Mouse (Mus musculus) liver, embryonic 14.5 days (tissue): ENCODE measurements around the gene Frmd4a. TPM values are rescaled to one million over a fixed set of nuclear protein-coding genes. Genes with fewer than 3 reads are reported as not detected.

ENCODE experiments used
- ATAC-seq: fragments of 200-750 bp; cut with Nextera tagmentation; 2 replicates; pipeline ENCODE4 v1.8.0; 2017; ENCODE audit warnings: moderate number of reproducible peaks, mild to moderate bottlenecking, moderate library complexity; ENCODE audit not compliant: insufficient read depth
- DNase-seq, 3 experiments: peaks; one replicate each; pipeline ENCODE4 v3.0.0-alpha.2; 2012 to 2013; ENCODE audit warnings: low read depth in 3 of 3, low spot score in 3 of 3
- H3K27ac ChIP-seq: fragments of 300-500 bp; sonication (generic); 2 replicates; pipeline ENCODE4 v1.5.1; 2014; ENCODE audit warnings: moderate library complexity, mild to moderate bottlenecking, control low read depth, inconsistent platforms
- H3K27me3 ChIP-seq: fragments of 300-500 bp; sonication (generic); 2 replicates; pipeline ENCODE4 v1.6.1; 2014; ENCODE audit warnings: mild to moderate bottlenecking, low read length, moderate library complexity; ENCODE audit not compliant: control insufficient read depth, insufficient read depth
- H3K36me3 ChIP-seq: fragments of 300-500 bp; sonication (generic); replicated peaks from 2 replicates; pipeline ENCODE4 v1.6.1; 2014; ENCODE audit warnings: low read depth; ENCODE audit not compliant: control insufficient read depth, insufficient read depth
- H3K4me1 ChIP-seq, 2 experiments: fragments of 200-500 bp in 1 of 2; fragments of 300-500 bp in 1 of 2; sonication (generic) in 1 of 2; replicated peaks; 2 replicates each; pipeline ENCODE4 v1.6.1; 2012 to 2014; ENCODE audit warnings: antibody characterized with exemption in 1 of 2, inconsistent platforms in 1 of 2, low read length in 1 of 2; ENCODE audit not compliant: control insufficient read depth in 2 of 2, insufficient read depth in 2 of 2
- H3K4me2 ChIP-seq: fragments of 300-500 bp; sonication (generic); 2 replicates; pipeline ENCODE4 v1.6.1; 2014; ENCODE audit warnings: low read depth, mild to moderate bottlenecking, control low read depth, moderate library complexity
- H3K4me3 ChIP-seq, 2 experiments: fragments of 200-500 bp in 1 of 2; fragments of 300-500 bp in 1 of 2; sonication (generic) in 1 of 2; 2 replicates each; pipeline ENCODE4 v1.5.1; 2012 to 2014; ENCODE audit warnings: low read depth in 2 of 2, low read length in 2 of 2, mild to moderate bottlenecking in 2 of 2, control low read depth in 1 of 2, inconsistent platforms in 1 of 2, moderate library complexity in 1 of 2; ENCODE audit not compliant: insufficient read depth in 1 of 2
- H3K9ac ChIP-seq: fragments of 300-500 bp; sonication (generic); replicated peaks from 2 replicates; pipeline ENCODE4 v1.6.1; 2014; ENCODE audit warnings: mild to moderate bottlenecking, control low read depth, moderate library complexity
- H3K9me3 ChIP-seq: fragments of 300-500 bp; sonication (generic); 2 replicates; pipeline ENCODE4 v1.6.1; 2016; ENCODE audit warnings: low read length, mixed read lengths; ENCODE audit not compliant: control insufficient read depth
- CTCF ChIP-seq: IDR thresholded peaks from 2 replicates; pipeline ENCODE4 v1.5.1; 2016; ENCODE audit warnings: antibody characterized with exemption, low read depth, control low read depth
- EP300 ChIP-seq: IDR thresholded peaks from 2 replicates; pipeline ENCODE4 v1.6.1; 2016; ENCODE audit warnings: antibody characterized with exemption, low read depth
- WGBS: fragments of 180-500 bp; shearing (Covaris S2); extraction: QIAGEN DNeasy Blood & Tissue Kit; methylation state at CpG from one replicate; pipeline ENCODE4 v1.1.7; 2014; ENCODE audit not compliant: insufficient replicate concordance; 5-methylcytosine and 5-hydroxymethylcytosine counted together
- polyA plus RNA-seq, 2 experiments: library from polyadenylated mRNA; depleted of rRNA in 1 of 2; stranded (reverse) in 1 of 2; unstranded in 1 of 2; fragments of >200 nt; fragmentation: Nextera tagmentation in 1 of 2; extraction: Ambion mirVana in 1 of 2; gene quantifications; 2 replicates each; pipeline versions ENCODE4 v1.2.1 to v1.2.3; 2012 to 2014

The Frmd4a gene
- polyA plus RNA-seq, 2 experiments, result 11.0 to 11.2 TPM

GRCm38 (mm10) chr2:4024927-4025326, 7.4 kb downstream of the Frmd4a start:
- no peaks in the 10 kb centered on the region for H3K36me3 ChIP-seq
- no peak overlapping the region for H3K27ac ChIP-seq
- no peaks in the 10 kb centered on the region for H3K4me1 ChIP-seq
- no peak overlapping the region for H3K4me3 ChIP-seq
- TF ChIP-seq EP300 (no peak), CTCF (no peak)
- H3K4me2 ChIP-seq, result no peak overlapping the region
- ATAC-seq (no peak), DNase-seq (no peak)
- 66% methylated on average over 7 of the region's 7 CpGs for WGBS
- no peaks in the 10 kb centered on the region for H3K27me3 ChIP-seq
- H3K9me3 ChIP-seq, result no peaks in the 10 kb centered on the region
- H3K9ac ChIP-seq, result no peak overlapping the region

GRCm38 (mm10) chr2:4029031-4029747, 11.7 kb downstream of the Frmd4a start:
- H3K27me3 ChIP-seq, result no peaks in the 10 kb centered on the region
- H3K36me3 ChIP-seq, result no peaks in the 10 kb centered on the region
- no peak for ATAC-seq
- no peak for DNase-seq
- 49% methylated on average over 4 of the region's 4 CpGs for WGBS
- no peak overlapping the region for H3K9ac ChIP-seq
- no peaks in the 10 kb centered on the region for H3K4me1 ChIP-seq
- no peak overlapping the region for H3K4me3 ChIP-seq
- H3K27ac ChIP-seq, result no peak overlapping the region
- no peaks in the 10 kb centered on the region for H3K9me3 ChIP-seq
- H3K4me2 ChIP-seq, result no peak overlapping the region
- TF ChIP-seq CTCF (no peak), EP300 (no peak)

GRCm38 (mm10) chr2:4036153-4036589, 18.7 kb downstream of the Frmd4a start:
- Histone ChIP-seq H3K4me3 (no peak overlapping the region), H3K27me3 (no peaks in the 10 kb centered on the region), H3K36me3 (no peaks in the 10 kb centered on the region), H3K27ac (no peak overlapping the region), H3K9me3 (no peaks in the 10 kb centered on the region), H3K4me2 (no peak overlapping the region), H3K4me1 (no peaks in the 10 kb centered on the region), H3K9ac (no peak overlapping the region)
- WGBS, result 63% methylated on average over 4 of the region's 4 CpGs
- no peak for DNase-seq
- no peak for TF ChIP-seq CTCF
- no peak for TF ChIP-seq EP300
- ATAC-seq, result no peak

- ATAC-seq (no peak), DNase-seq (no peak)
- no peaks in the 10 kb centered on the region for H3K9me3 ChIP-seq
- no peak for TF ChIP-seq CTCF
- TF ChIP-seq EP300, result no peak
- H3K27me3 ChIP-seq, result no peaks in the 10 kb centered on the region
- 66% methylated on average over 8 of the region's 8 CpGs for WGBS
- no peaks in the 10 kb centered on the region for H3K4me1 ChIP-seq
- H3K4me3 ChIP-seq, result no peak overlapping the region
- no peaks in the 10 kb centered on the region for H3K36me3 ChIP-seq
- no peak overlapping the region for H3K27ac ChIP-seq
- no peak overlapping the region for H3K9ac ChIP-seq
- no peak overlapping the region for H3K4me2 ChIP-seq
These were observed 19.2 kb downstream of the Frmd4a start for GRCm38 (mm10) chr2:4036651-4037117.

- H3K27me3 ChIP-seq, result no peaks in the 10 kb centered on the region
- H3K36me3 ChIP-seq, result no peaks in the 10 kb centered on the region
- H3K4me3 ChIP-seq, result no peak overlapping the region
- H3K27ac ChIP-seq, result no peak overlapping the region
- ATAC-seq (no peak), DNase-seq (no peak)
- no peaks in the 10 kb centered on the region for H3K4me1 ChIP-seq
- H3K9me3 ChIP-seq, result no peaks in the 10 kb centered on the region
- TF ChIP-seq CTCF, result no peak
- TF ChIP-seq EP300, result no peak
- 35% methylated on average over 3 of the region's 3 CpGs for WGBS
- no peak overlapping the region for H3K4me2 ChIP-seq
- H3K9ac ChIP-seq, result no peak overlapping the region
These were observed 24.5 kb downstream of the Frmd4a start for GRCm38 (mm10) chr2:4042009-4042408.
